In genomic region chr6:28396051-28396852, GRCm38 (mm10) we compare ENCODE assay signal across 11 mouse cellular contexts. TPM values are rescaled to one million over a fixed set of nuclear protein-coding genes. Genes with fewer than 3 reads are reported as not detected.
A peak's percentile ranks its signal among the peaks of the same experiment; 100 is the strongest.
DNase-seq lines count a peak whose midpoint lies in the region; ATAC-seq and TF ChIP-seq lines count a peak whose summit lies in the region.
"Had no signal": no experiment of that assay in that cellular context is flagged by ENCODE, and none has a peak within 500 bp of the region (broad histone marks: within the 10 kb centered on the region; RNA-seq: fewer than 3 reads in every experiment).

No protein-coding gene starts in this region.

- peak overlapping the region; percentile 88 for H3K4me2 ChIP-seq in heart, embryonic 13.5 days
- peak overlapping the region; percentile 85 for H3K4me2 ChIP-seq in hindbrain, embryonic 12.5 days (replicated peaks)
- peak overlapping the region; percentile 95 for H3K4me2 ChIP-seq in midbrain, embryonic 15.5 days

- no peaks in the 10 kb centered on the region for H3K36me3 ChIP-seq in heart, embryonic 13.5 days
- no peaks in the 10 kb centered on the region for H3K36me3 ChIP-seq in heart, adult 2 months (ENCODE audit: control insufficient read depth, insufficient read depth, low read length)
- H3K36me3 ChIP-seq in hindbrain, embryonic 12.5 days: no peaks in the 10 kb centered on the region
- no peaks in the 10 kb centered on the region for H3K36me3 ChIP-seq in midbrain, embryonic 15.5 days (replicated peaks)

- 35% methylated on average over 15 of the region's 15 CpGs for WGBS in heart, embryonic 13.5 days
- 66% methylated on average over 15 of the region's 15 CpGs for WGBS in heart, adult 2 months
- WGBS in hindbrain, embryonic 12.5 days: 21% methylated on average over 15 of the region's 15 CpGs
- 11% methylated on average over 15 of the region's 15 CpGs for WGBS in midbrain, embryonic 15.5 days

- ATAC-seq in heart, embryonic 13.5 days (ENCODE audit: extremely low read depth, insufficient number of reproducible peaks, low FRiP score, low TSS enrichment): no peak
- ATAC-seq in hindbrain, embryonic 12.5 days (ENCODE audit: low FRiP score): no peak
- no peak; the same call in 1 of the 2 replicates for ATAC-seq in midbrain, embryonic 15.5 days (replicated peaks)

- no peak for TF ChIP-seq CTCF in heart, adult 2 months (IDR thresholded peaks at IDR 0.05)

- H3K9ac ChIP-seq in heart, embryonic 13.5 days: no peak overlapping the region
- H3K9ac ChIP-seq in heart, adult 2 months (ENCODE audit: low read depth, low read length): no peak overlapping the region
- H3K9ac ChIP-seq in hindbrain, embryonic 12.5 days: no peak overlapping the region; the same call in 1 of the 2 replicates
- H3K9ac ChIP-seq in midbrain, embryonic 15.5 days: no peak overlapping the region

- intact Hi-C loops in heart, adult 2 months (cut with DNase I): no loop called here

- peaks cover 62% of the 10 kb centered on the region for H3K27me3 ChIP-seq in heart, embryonic 13.5 days (replicated peaks)
- H3K27me3 ChIP-seq in heart, adult 2 months (ENCODE audit: control insufficient read depth, insufficient read depth, low read length): peaks cover 3% of the 10 kb centered on the region; the same call in 1 of the 2 replicates
- peaks cover 16% of the 10 kb centered on the region for H3K27me3 ChIP-seq in hindbrain, embryonic 12.5 days
- no peaks in the 10 kb centered on the region for H3K27me3 ChIP-seq in midbrain, embryonic 15.5 days (replicated peaks)

- H3K79me2 ChIP-seq in heart, adult 2 months (replicated peaks; ENCODE audit: control insufficient read depth, insufficient read depth, low read length): no peaks in the 10 kb centered on the region

- no peak overlapping the region for H3K27ac ChIP-seq in heart, embryonic 13.5 days (replicated peaks)
- no peak overlapping the region for H3K27ac ChIP-seq in heart, adult 2 months
- no peak overlapping the region for H3K27ac ChIP-seq in hindbrain, embryonic 12.5 days
- 0 out of 2 replicates have a peak overlapping the region, but pooled peaks have one; percentile 66 for H3K27ac ChIP-seq in midbrain, embryonic 15.5 days

- peak overlapping the region; percentile 54 for H3K4me3 ChIP-seq in heart, embryonic 13.5 days
- no peak overlapping the region for H3K4me3 ChIP-seq in heart, adult 2 months
- peak overlapping the region; percentile 48 for H3K4me3 ChIP-seq in hindbrain, embryonic 12.5 days
- peak overlapping the region; percentile 54 for H3K4me3 ChIP-seq in midbrain, embryonic 15.5 days

- DNase-seq in heart, adult 2 months: no peak
- peak; percentile 29 for DNase-seq in embryo, embryonic 11 days
- no peak for DNase-seq in ovary, postnatal 10 days (ENCODE audit: low spot score)
- DNase-seq in right cerebral cortex, postnatal 10 days (ENCODE audit: low spot score in 2 of 2): no peak
- DNase-seq in urinary bladder, postnatal 36 days (ENCODE audit: low spot score in 2 of 2): no peak
- DNase-seq: spleen, adult 18-20 months had no signal

- no peak for TF ChIP-seq POLR2A in heart, adult 2 months (IDR thresholded peaks at IDR 0.05; ENCODE audit: insufficient read depth, low read depth, low read length)

- no peak for TF ChIP-seq EP300 in heart, adult 2 months (IDR thresholded peaks at IDR 0.05; ENCODE audit: insufficient read depth, low read depth, low read length)

- H3K4me1 ChIP-seq in heart, embryonic 13.5 days: peaks cover 9% of the 10 kb centered on the region; the same call in 1 of the 2 replicates
- H3K4me1 ChIP-seq in heart, adult 2 months (ENCODE audit: control insufficient read depth, insufficient read depth, low read length): no peaks in the 10 kb centered on the region
- H3K4me1 ChIP-seq in hindbrain, embryonic 12.5 days: peaks cover 3% of the 10 kb centered on the region; the same call in 1 of the 2 replicates
- peaks cover 19% of the 10 kb centered on the region for H3K4me1 ChIP-seq in midbrain, embryonic 15.5 days

- peaks cover 6% of the 10 kb centered on the region for H3K9me3 ChIP-seq in heart, embryonic 13.5 days
- peaks cover 5% of the 10 kb centered on the region; the same call in 1 of the 2 replicates for H3K9me3 ChIP-seq in hindbrain, embryonic 12.5 days (replicated peaks)
- H3K9me3 ChIP-seq in midbrain, embryonic 15.5 days: no peaks in the 10 kb centered on the region

RNA-seq across cellular contexts. Expression of gene Zfp800, which starts 1.6 kb away (rescaled TPM):
- 10.3 and 12.6 TPM in 2 replicates for polyA plus RNA-seq in heart, embryonic 13.5 days (2015; fragmentation: Nextera tagmentation; extraction: Ambion mirVana)
- 10 to 100 TPM in 1 of 2 experiments, 1 to 10 TPM in 1; 9.7 to 11.2 TPM for total RNA-seq in heart, adult 2 months (2021)
- polyA plus RNA-seq in heart, adult 2 months (2012; rRNA removed): 1.3 and 1.6 TPM in 2 replicates
- 21.7 and 22.9 TPM in 2 replicates for polyA plus RNA-seq in hindbrain, embryonic 12.5 days (2016; fragmentation: Nextera tagmentation; extraction: Ambion mirVana)
- 22.2 and 22.4 TPM in 2 replicates for polyA plus RNA-seq in midbrain, embryonic 15.5 days (2015; fragmentation: Nextera tagmentation; extraction: Ambion mirVana)

RNA-seq across cellular contexts. Expression of gene Arf5, which starts 27.1 kb away (rescaled TPM):
- 231 and 250 TPM in 2 replicates for polyA plus RNA-seq in heart, embryonic 13.5 days (2015; fragmentation: Nextera tagmentation; extraction: Ambion mirVana)
- 100 to 1,000 TPM; 150 to 162 TPM for total RNA-seq in heart, adult 2 months (2021)
- 239 and 248 TPM in 2 replicates for polyA plus RNA-seq in heart, adult 2 months (2012; rRNA removed)
- 325 and 330 TPM in 2 replicates for polyA plus RNA-seq in hindbrain, embryonic 12.5 days (2016; fragmentation: Nextera tagmentation; extraction: Ambion mirVana)
- polyA plus RNA-seq in midbrain, embryonic 15.5 days (2015; fragmentation: Nextera tagmentation; extraction: Ambion mirVana): 414 and 435 TPM in 2 replicates

RNA-seq across cellular contexts. Expression of gene Fscn3, which starts 31.3 kb away (rescaled TPM):
- not detected in 2 replicates for polyA plus RNA-seq in heart, embryonic 13.5 days (2015; fragmentation: Nextera tagmentation; extraction: Ambion mirVana)
- total RNA-seq in heart, adult 2 months (2021): not detected
- polyA plus RNA-seq in heart, adult 2 months (2012; rRNA removed): 0.20 TPM in 1 of 2 replicates, not detected in the other
- not detected in 2 replicates for polyA plus RNA-seq in hindbrain, embryonic 12.5 days (2016; fragmentation: Nextera tagmentation; extraction: Ambion mirVana)
- polyA plus RNA-seq in midbrain, embryonic 15.5 days (2015; fragmentation: Nextera tagmentation; extraction: Ambion mirVana): not detected in 2 replicates
- polyA plus RNA-seq: C2C12 had no signal

RNA-seq across cellular contexts. Expression of gene Gcc1, which starts 31.9 kb away (rescaled TPM):
- 5.4 TPM in 2 replicates for polyA plus RNA-seq in heart, embryonic 13.5 days (2015; fragmentation: Nextera tagmentation; extraction: Ambion mirVana)
- total RNA-seq in heart, adult 2 months (2021): 1 to 10 TPM; 8.4 to 9.8 TPM
- polyA plus RNA-seq in heart, adult 2 months (2012; rRNA removed): 3.2 and 3.6 TPM in 2 replicates
- polyA plus RNA-seq in hindbrain, embryonic 12.5 days (2016; fragmentation: Nextera tagmentation; extraction: Ambion mirVana): 16.0 and 16.4 TPM in 2 replicates
- polyA plus RNA-seq in midbrain, embryonic 15.5 days (2015; fragmentation: Nextera tagmentation; extraction: Ambion mirVana): 12.1 and 13.5 TPM in 2 replicates

RNA-seq across cellular contexts. Expression of gene Pax4, which starts 52.9 kb away (rescaled TPM):
- polyA plus RNA-seq in heart, embryonic 13.5 days (2015; fragmentation: Nextera tagmentation; extraction: Ambion mirVana): not detected in 2 replicates
- total RNA-seq in heart, adult 2 months (2021): not detected
- polyA plus RNA-seq in heart, adult 2 months (2012; rRNA removed): not detected in 2 replicates
- polyA plus RNA-seq in hindbrain, embryonic 12.5 days (2016; fragmentation: Nextera tagmentation; extraction: Ambion mirVana): not detected in 2 replicates
- polyA plus RNA-seq in midbrain, embryonic 15.5 days (2015; fragmentation: Nextera tagmentation; extraction: Ambion mirVana): not detected in 2 replicates
- total RNA-seq: gastrocnemius, postnatal 4 days had no signal
- polyA plus RNA-seq: C2C12 had no signal
